Mouse (Mus musculus): ENCODE results near the gene Arhgap20.

DNA sequence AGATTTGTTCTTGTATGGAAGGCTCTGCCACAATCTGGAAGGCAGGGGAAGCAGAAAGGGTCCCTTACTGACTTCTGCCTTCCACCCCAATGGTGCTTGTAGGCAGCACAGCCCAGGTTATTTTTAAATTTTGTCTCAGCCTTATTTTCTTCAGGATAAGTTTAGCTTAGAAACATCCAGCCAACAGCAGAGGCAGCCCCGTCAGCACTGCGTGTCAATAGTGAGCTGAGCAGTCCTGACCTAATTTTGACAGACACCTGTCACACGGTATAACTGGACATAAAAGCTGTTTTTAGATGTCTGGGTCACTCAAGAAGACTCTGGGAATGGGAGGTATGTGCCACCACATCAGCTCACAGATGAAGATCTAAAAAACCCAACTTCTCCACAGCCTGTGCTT lies 9.1 kb downstream of the Arhgap20 start:
- TF ChIP-seq CTCF (IDR thresholded peaks at IDR 0.05; ENCODE audit: borderline replicate concordance, insufficient read depth, low read depth, low read length): no peak
- no peak for TF ChIP-seq POLR2A (IDR thresholded peaks at IDR 0.05; ENCODE audit: borderline replicate concordance, insufficient read depth, low read length)

All from cerebellum, adult 2 months (tissue).